Mouse (Mus musculus): ENCODE results near the gene Xpnpep3.
"Not testable (repeated sequence)": the region's sequence is repeated elsewhere in the genome, so short reads cannot be mapped to it uniquely, and the experiment has no call there.

Gene Xpnpep3

GRCm38 (mm10) chr15:81405008-81405407 lies 5.1 kb downstream of the Xpnpep3 start:
- DNase-seq (ENCODE audit: low spot score): no peak

- DNase-seq (ENCODE audit: low spot score): no peak
Measured at GRCm38 (mm10) chr15:81408199-81408598, 8.3 kb downstream of the Xpnpep3 start, which contains the start of gene Dnajb7. Gene Dnajb7 (minus strand): TSS chr15:81408299.

- DNase-seq (ENCODE audit: low spot score): peak; percentile 33
Measured at GRCm38 (mm10) chr15:81416763-81417310, 16.9 kb downstream of the Xpnpep3 start.

- no peak for DNase-seq (ENCODE audit: low spot score)
Measured at GRCm38 (mm10) chr15:81418065-81418464, 18.1 kb downstream of the Xpnpep3 start.

GRCm38 (mm10) chr15:81421454-81421853 lies 21.5 kb downstream of the Xpnpep3 start:
- DNase-seq (ENCODE audit: low spot score): no peak

GRCm38 (mm10) chr15:81422156-81422681 lies 22.3 kb downstream of the Xpnpep3 start:
- DNase-seq (ENCODE audit: low spot score): no peak

GRCm38 (mm10) chr15:81425311-81425710 lies 25.4 kb downstream of the Xpnpep3 start:
- DNase-seq (ENCODE audit: low spot score): no peak

- DNase-seq (ENCODE audit: low spot score): no peak
Measured at GRCm38 (mm10) chr15:81427947-81428346, 28.0 kb downstream of the Xpnpep3 start.

- no peak for DNase-seq (ENCODE audit: low spot score)
Measured at GRCm38 (mm10) chr15:81431195-81431594, 31.3 kb downstream of the Xpnpep3 start.

- DNase-seq (ENCODE audit: low spot score): no peak
Measured at GRCm38 (mm10) chr15:81438345-81438744, 38.4 kb downstream of the Xpnpep3 start.

- no peak for DNase-seq (ENCODE audit: low spot score)
Measured at GRCm38 (mm10) chr15:81439236-81439635, 39.3 kb downstream of the Xpnpep3 start.

- DNase-seq (ENCODE audit: low spot score): peak; percentile 52
Measured at GRCm38 (mm10) chr15:81448463-81448862, 48.5 kb downstream of the Xpnpep3 start.

- no peak for DNase-seq (ENCODE audit: low spot score)
Measured at GRCm38 (mm10) chr15:81461523-81461922, 61.6 kb downstream of the Xpnpep3 start.

- DNase-seq (ENCODE audit: low spot score): no peak
Measured at GRCm38 (mm10) chr15:81465016-81465660, 65.2 kb downstream of the Xpnpep3 start.

- peak; percentile 98 for DNase-seq (ENCODE audit: low spot score)
Measured at GRCm38 (mm10) chr15:81465901-81466737, 66.2 kb downstream of the Xpnpep3 start, which contains the start of gene Rbx1. Gene Rbx1 (plus strand): TSS chr15:81466296.

- no peak for DNase-seq (ENCODE audit: low spot score)
Measured at GRCm38 (mm10) chr15:81466738-81467113, 66.8 kb downstream of the Xpnpep3 start.

GRCm38 (mm10) chr15:81470735-81471134 lies 70.8 kb downstream of the Xpnpep3 start:
- no peak for DNase-seq (ENCODE audit: low spot score)

GRCm38 (mm10) chr15:81472256-81472655 lies 72.3 kb downstream of the Xpnpep3 start:
- no peak for DNase-seq (ENCODE audit: low spot score)

- DNase-seq (ENCODE audit: low spot score): peak; percentile 20
Measured at GRCm38 (mm10) chr15:81475654-81476053, 75.7 kb downstream of the Xpnpep3 start.

GRCm38 (mm10) chr15:81476597-81476996 lies 76.7 kb downstream of the Xpnpep3 start:
- DNase-seq (ENCODE audit: low spot score): no peak

GRCm38 (mm10) chr15:81479446-81480213 lies 79.7 kb downstream of the Xpnpep3 start:
- DNase-seq (ENCODE audit: low spot score): no peak

- not testable (repeated sequence) for DNase-seq (ENCODE audit: low spot score)
Measured at GRCm38 (mm10) chr15:81480284-81480683, 80.3 kb downstream of the Xpnpep3 start.
